Mouse (Mus musculus) neural tube, embryonic 12.5 days (tissue): Measurements from ENCODE around the gene Fndc5. TPM values are rescaled to one million over a fixed set of nuclear protein-coding genes. Genes with fewer than 3 reads are reported as not detected.

Experiments used
- ATAC-seq: fragments of 200-750 bp; cut with Nextera tagmentation; 2 replicates; pipeline ENCODE4 v1.8.0; 2017; ENCODE audit warnings: low read depth, mild to moderate bottlenecking, moderate TSS enrichment, moderate library complexity; ENCODE audit not compliant: low FRiP score
- H3K27ac ChIP-seq: fragments of 300-500 bp; sonication (generic); 2 replicates; pipeline ENCODE4 v1.5.1; 2016
- H3K27me3 ChIP-seq: fragments of 300-500 bp; sonication (generic); replicated peaks from 2 replicates; pipeline ENCODE4 v1.6.1; 2016; ENCODE audit warnings: mild to moderate bottlenecking
- H3K36me3 ChIP-seq: fragments of 300-500 bp; sonication (generic); 2 replicates; pipeline ENCODE4 v1.6.1; 2016; ENCODE audit warnings: mild to moderate bottlenecking
- H3K4me1 ChIP-seq: fragments of 300-500 bp; sonication (generic); 2 replicates; pipeline ENCODE4 v1.6.1; 2016
- H3K4me2 ChIP-seq: fragments of 300-500 bp; sonication (generic); replicated peaks from 2 replicates; pipeline ENCODE4 v1.6.1; 2016; ENCODE audit warnings: mild to moderate bottlenecking
- H3K4me3 ChIP-seq: fragments of 300-500 bp; sonication (generic); 2 replicates; pipeline ENCODE4 v1.5.1; 2016
- H3K9ac ChIP-seq: fragments of 300-500 bp; sonication (generic); 2 replicates; pipeline ENCODE4 v1.6.1; 2016; ENCODE audit warnings: mild to moderate bottlenecking
- H3K9me3 ChIP-seq: fragments of 300-500 bp; sonication (generic); 2 replicates; pipeline ENCODE4 v1.6.1; 2016; ENCODE audit warnings: mild to moderate bottlenecking
- WGBS: fragments of 180-500 bp; shearing (Covaris S2); methylation state at CpG from one replicate; pipeline ENCODE4 v1.1.7; 2016; 5-methylcytosine and 5-hydroxymethylcytosine counted together
- polyA plus RNA-seq: library from polyadenylated mRNA; unstranded; fragments of >200 nt; fragmentation: Nextera tagmentation; extraction: Ambion mirVana; gene quantifications from 2 replicates; pipeline ENCODE4 v1.2.1, GENCODE M21; 2016

Fndc5 gene
- polyA plus RNA-seq, 1 experiment from 2014 or later: 21.8 TPM

GRCm38 (mm10) chr4:129141560-129142438 is 5.0 kb downstream of the Fndc5 start:
- no peak overlapping the region for H3K9ac ChIP-seq
- peaks cover 10% of the 10 kb centered on the region; the same call in 1 of the 2 replicates for H3K27me3 ChIP-seq
- H3K36me3 ChIP-seq: peaks cover 16% of the 10 kb centered on the region; the same call in 1 of the 2 replicates
- 88% methylated on average over 17 of the region's 17 CpGs for WGBS
- no peak overlapping the region for H3K4me2 ChIP-seq
- ATAC-seq: no peak
- no peak overlapping the region for H3K4me3 ChIP-seq
- no peak overlapping the region for H3K27ac ChIP-seq
- H3K4me1 ChIP-seq: peaks cover 30% of the 10 kb centered on the region
- H3K9me3 ChIP-seq: no peaks in the 10 kb centered on the region

- H3K9me3 ChIP-seq: no peaks in the 10 kb centered on the region
- WGBS: 91% methylated on average over 11 of the region's 11 CpGs
- peaks cover 8% of the 10 kb centered on the region; the same call in 1 of the 2 replicates for H3K27me3 ChIP-seq
- H3K27ac ChIP-seq: no peak overlapping the region
- no peak overlapping the region for H3K4me2 ChIP-seq
- peaks cover 23% of the 10 kb centered on the region for H3K4me1 ChIP-seq
- H3K9ac ChIP-seq: no peak overlapping the region
- H3K4me3 ChIP-seq: no peak overlapping the region
- H3K36me3 ChIP-seq: peaks cover 16% of the 10 kb centered on the region; the same call in 1 of the 2 replicates
- no peak for ATAC-seq
Observed at GRCm38 (mm10) chr4:129142439-129143045, 5.7 kb downstream of the Fndc5 start.

DNA sequence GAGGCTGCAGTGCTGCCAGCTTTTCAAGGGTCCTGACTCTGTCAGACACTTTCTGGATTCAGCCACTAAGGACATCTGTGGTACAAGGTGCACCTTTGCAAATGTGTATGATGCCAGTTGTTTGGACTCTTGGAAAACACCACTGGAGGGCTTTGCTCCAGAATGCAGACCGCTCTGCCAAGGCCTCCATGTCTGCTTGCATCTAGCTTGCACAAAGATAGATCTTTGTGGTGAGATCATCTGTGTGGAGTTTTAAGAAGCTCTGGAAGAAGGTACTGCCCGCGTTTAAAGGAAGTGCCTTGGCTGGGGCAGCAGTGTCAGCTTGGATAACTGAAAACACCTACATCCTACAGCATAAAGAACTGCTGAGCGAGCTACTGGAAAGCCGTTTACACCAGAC is 6.7 kb downstream of the Fndc5 start:
- Histone ChIP-seq H3K27ac (no peak overlapping the region), H3K4me1 (peaks cover 15% of the 10 kb centered on the region)
- WGBS: 93% methylated on average over 5 of the region's 5 CpGs

GRCm38 (mm10) chr4:129144401-129145367 is 7.9 kb downstream of the Fndc5 start:
- no peak overlapping the region for H3K9ac ChIP-seq
- no peaks in the 10 kb centered on the region for H3K9me3 ChIP-seq
- no peak for ATAC-seq
- no peak overlapping the region for H3K4me3 ChIP-seq
- no peaks in the 10 kb centered on the region for H3K27me3 ChIP-seq
- H3K4me2 ChIP-seq: no peak overlapping the region
- peaks cover 15% of the 10 kb centered on the region for H3K4me1 ChIP-seq
- peaks cover 16% of the 10 kb centered on the region; the same call in 1 of the 2 replicates for H3K36me3 ChIP-seq
- 32% methylated on average over 16 of the region's 16 CpGs for WGBS
- H3K27ac ChIP-seq: no peak overlapping the region

More for the DNA sequence above, 6.7 kb downstream of the Fndc5 start:
- Histone ChIP-seq H3K36me3 (peaks cover 16% of the 10 kb centered on the region; the same call in 1 of the 2 replicates), H3K27me3 (no peaks in the 10 kb centered on the region), H3K4me3 (no peak overlapping the region), H3K4me2 (no peak overlapping the region), H3K9ac (no peak overlapping the region), H3K9me3 (no peaks in the 10 kb centered on the region)
- no peak for ATAC-seq

DNA sequence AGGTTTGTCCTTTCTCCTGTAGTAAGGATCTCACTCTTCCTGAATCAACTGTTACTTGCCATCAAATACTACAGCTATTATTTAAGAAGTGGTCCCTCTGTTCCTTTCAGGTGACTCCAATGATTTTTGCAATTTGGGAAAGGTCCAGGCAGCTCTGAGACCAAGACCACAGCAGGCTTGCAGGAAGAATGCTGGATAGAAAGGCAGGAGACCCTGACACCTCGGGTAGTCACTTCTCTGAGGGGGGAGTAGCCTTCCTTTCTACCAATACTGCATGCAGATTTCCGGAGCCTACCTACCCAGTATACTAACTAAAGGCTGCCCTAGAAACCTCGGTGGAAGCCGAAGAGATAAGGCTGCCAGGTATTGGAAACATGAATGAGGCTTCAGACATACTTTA is 8.6 kb downstream of the Fndc5 start:
- H3K27ac ChIP-seq: no peak overlapping the region
- no peak overlapping the region for H3K4me2 ChIP-seq
- no peak for ATAC-seq
- H3K9me3 ChIP-seq: no peaks in the 10 kb centered on the region
- no peaks in the 10 kb centered on the region for H3K27me3 ChIP-seq
- peaks cover 15% of the 10 kb centered on the region; the same call in 1 of the 2 replicates for H3K36me3 ChIP-seq
- H3K9ac ChIP-seq: no peak overlapping the region
- peaks cover 15% of the 10 kb centered on the region for H3K4me1 ChIP-seq
- no peak overlapping the region for H3K4me3 ChIP-seq
- WGBS: 72% methylated on average over 4 of the region's 4 CpGs

DNA sequence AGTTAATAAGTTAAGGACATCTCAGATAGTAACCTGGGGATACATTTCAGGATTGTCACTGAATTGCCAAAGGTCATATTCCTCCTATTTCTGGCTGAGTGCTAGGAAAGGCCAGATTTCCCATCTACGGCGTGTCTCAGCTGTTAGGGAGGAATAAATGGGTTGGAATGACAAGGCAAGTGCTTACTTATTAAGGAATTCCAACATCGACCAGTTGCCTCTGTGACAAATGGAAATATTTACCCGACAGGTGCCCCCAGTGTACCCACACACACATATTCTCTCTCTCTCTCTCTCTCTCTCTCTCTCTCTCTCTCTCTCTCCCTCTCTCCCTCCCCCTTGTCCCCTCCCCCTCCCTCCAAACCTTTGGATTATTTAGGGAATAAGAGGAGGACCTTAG is 9.1 kb downstream of the Fndc5 start:
- Histone ChIP-seq H3K4me2 (no peak overlapping the region), H3K9me3 (no peaks in the 10 kb centered on the region), H3K27me3 (no peaks in the 10 kb centered on the region), H3K4me3 (no peak overlapping the region), H3K4me1 (peaks cover 15% of the 10 kb centered on the region), H3K36me3 (peaks cover 19% of the 10 kb centered on the region), H3K9ac (no peak overlapping the region), H3K27ac (no peak overlapping the region)
- no peak for ATAC-seq
- 78% methylated on average over 4 of the region's 4 CpGs for WGBS

DNA sequence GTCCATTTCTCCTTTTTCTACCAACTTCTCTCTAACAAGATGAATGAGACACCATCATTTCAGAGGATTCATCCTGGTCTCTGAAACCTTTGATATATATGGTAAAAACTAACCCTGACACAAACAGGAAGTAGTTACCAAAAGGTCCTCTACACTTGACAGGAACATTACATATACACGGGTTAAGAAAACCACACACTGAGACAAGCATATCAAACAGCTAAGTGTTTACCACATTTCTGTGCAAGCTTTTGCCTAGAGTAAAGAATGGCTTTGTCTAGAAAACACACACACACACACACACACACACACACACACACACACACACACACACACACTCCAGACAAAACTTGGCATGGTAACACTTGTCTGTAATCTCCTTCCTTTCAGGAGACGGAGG is 9.6 kb downstream of the Fndc5 start:
- Histone ChIP-seq H3K36me3 (peaks cover 23% of the 10 kb centered on the region), H3K9me3 (no peaks in the 10 kb centered on the region), H3K4me1 (peaks cover 15% of the 10 kb centered on the region), H3K27ac (no peak overlapping the region), H3K4me3 (no peak overlapping the region), H3K27me3 (no peaks in the 10 kb centered on the region), H3K9ac (no peak overlapping the region), H3K4me2 (no peak overlapping the region)
- no peak for ATAC-seq
- WGBS: 75% methylated on average over 2 of the region's 2 CpGs

DNA sequence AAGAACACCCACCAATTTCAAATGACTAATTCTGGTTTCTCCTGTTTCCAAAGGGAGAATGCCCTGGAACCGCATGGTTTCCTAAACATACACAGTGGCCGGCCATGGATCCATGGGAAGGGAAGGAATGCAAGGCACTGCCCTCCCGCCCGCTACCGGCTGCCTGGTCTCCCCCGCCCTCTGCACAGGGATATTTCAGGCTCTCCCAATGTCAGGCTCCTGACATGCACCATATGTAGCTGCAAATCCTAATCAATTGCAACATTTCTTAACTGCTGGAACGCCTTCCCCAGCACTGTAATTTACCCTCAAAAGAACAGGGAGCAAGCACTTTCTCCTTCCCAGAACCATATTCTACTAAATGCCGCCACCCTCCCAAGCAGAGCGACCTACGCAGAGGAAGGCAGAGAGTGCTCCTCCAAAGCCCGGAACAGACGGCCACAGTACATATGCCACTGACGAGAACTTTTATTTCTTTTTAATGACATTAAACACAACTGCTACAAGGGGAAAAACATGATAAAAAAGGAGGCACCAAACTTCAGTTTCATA is 10.8 kb downstream of the Fndc5 start:
- Histone ChIP-seq H3K9ac (no peak overlapping the region), H3K27me3 (no peaks in the 10 kb centered on the region), H3K27ac (no peak overlapping the region), H3K36me3 (peaks cover 33% of the 10 kb centered on the region), H3K4me1 (peaks cover 20% of the 10 kb centered on the region), H3K4me3 (no peak overlapping the region), H3K9me3 (no peaks in the 10 kb centered on the region), H3K4me2 (no peak overlapping the region)
- no peak for ATAC-seq
- WGBS: 84% methylated on average over 13 of the region's 13 CpGs

GRCm38 (mm10) chr4:129149321-129149720 is 12.5 kb downstream of the Fndc5 start:
- Histone ChIP-seq H3K27ac (no peak overlapping the region), H3K4me1 (peaks cover 18% of the 10 kb centered on the region), H3K4me3 (no peak overlapping the region), H3K9me3 (no peaks in the 10 kb centered on the region), H3K4me2 (no peak overlapping the region), H3K9ac (no peak overlapping the region), H3K27me3 (no peaks in the 10 kb centered on the region), H3K36me3 (peaks cover 40% of the 10 kb centered on the region)
- 39% methylated on average over 1 of the region's 1 CpGs for WGBS
- no peak for ATAC-seq

GRCm38 (mm10) chr4:129151276-129151811 is 14.5 kb downstream of the Fndc5 start:
- Histone ChIP-seq H3K4me1 (0 out of 2 replicates have a peak, but pooled peaks cover 6% of the 10 kb centered on the region), H3K4me2 (no peak overlapping the region), H3K27ac (no peak overlapping the region), H3K4me3 (no peak overlapping the region), H3K36me3 (peaks cover 50% of the 10 kb centered on the region), H3K9me3 (no peaks in the 10 kb centered on the region), H3K9ac (no peak overlapping the region), H3K27me3 (no peaks in the 10 kb centered on the region)
- peak; percentile 66; the same call in 1 of the 2 replicates for ATAC-seq
- WGBS: 36% methylated on average over 4 of the region's 4 CpGs

DNA sequence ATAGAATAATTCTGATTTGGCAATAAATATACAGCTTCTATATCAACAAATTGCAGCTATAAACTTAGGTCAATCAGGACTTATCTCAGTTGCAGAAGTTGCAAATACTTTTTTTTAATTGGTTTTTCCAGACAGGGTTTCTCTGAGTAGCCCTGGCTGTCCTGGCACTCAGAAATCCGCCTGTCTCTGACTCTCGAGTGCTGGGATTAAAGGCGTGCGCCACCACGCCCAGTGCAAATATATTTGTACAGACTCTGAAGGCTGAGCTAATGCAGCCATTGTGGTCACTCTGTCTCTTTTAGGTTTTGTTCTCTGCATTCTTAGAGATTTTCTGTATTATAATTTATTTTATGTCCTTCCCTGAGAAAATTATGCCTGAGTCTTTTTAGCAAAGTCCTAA is 20.7 kb downstream of the Fndc5 start:
- peaks cover 46% of the 10 kb centered on the region for H3K36me3 ChIP-seq
- no peak overlapping the region for H3K4me2 ChIP-seq
- ATAC-seq: no peak
- H3K27me3 ChIP-seq: no peaks in the 10 kb centered on the region
- H3K9me3 ChIP-seq: no peaks in the 10 kb centered on the region
- no peak overlapping the region for H3K9ac ChIP-seq
- WGBS: 91% methylated on average over 5 of the region's 5 CpGs
- no peak overlapping the region for H3K27ac ChIP-seq
- H3K4me1 ChIP-seq: 0 out of 2 replicates have a peak, but pooled peaks cover 2% of the 10 kb centered on the region
- H3K4me3 ChIP-seq: no peak overlapping the region
